Mouse (Mus musculus) testis, adult 10 weeks (tissue): ENCODE measurements around the gene Hdhd3. TPM values are rescaled to one million over a fixed set of nuclear protein-coding genes. Genes with fewer than 3 reads are reported as not detected.

ENCODE experiments used
- polyA plus RNA-seq: library from polyadenylated mRNA; stranded (reverse); fragments of 350-450 nt; fragmentation: Illumina TruSeq; extraction: RNeasy Lipid Tissue Mini Kit (QIAGEN cat#74804); gene quantifications from one replicate; pipeline ENCODE4 v1.2.3, GENCODE M21; 2014; ENCODE audit warnings: low read depth, low replicate concordance

The Hdhd3 gene
- not detected for polyA plus RNA-seq

DNA sequence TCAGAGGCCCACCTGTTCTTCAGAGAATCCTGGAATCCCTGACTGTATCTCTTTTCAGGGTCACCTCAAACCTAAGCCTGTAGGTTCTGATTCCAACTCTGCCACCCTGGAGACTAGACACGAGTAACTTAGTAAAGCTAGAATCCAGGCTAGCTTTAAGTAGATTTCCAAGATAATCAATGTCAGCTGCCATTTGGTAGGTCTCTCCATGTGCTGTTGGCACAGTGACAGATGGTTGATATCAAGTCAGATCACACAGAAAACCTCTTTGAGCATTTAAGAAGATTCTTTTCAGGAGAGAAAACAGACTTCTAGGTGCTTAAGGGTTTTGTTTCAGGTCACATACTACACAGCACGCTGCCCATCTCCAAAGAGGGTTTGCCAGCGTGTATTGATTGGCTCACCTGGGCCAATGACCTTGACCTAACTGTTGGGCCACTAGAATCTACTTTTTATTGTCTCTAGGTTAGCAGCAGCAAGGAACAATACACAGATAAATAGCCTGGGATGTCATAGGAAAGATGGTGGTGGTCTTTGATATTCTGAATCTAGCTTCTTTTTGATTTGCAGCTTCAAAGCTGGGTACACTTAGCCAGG lies at the start of gene Hdhd3:
TSS of gene Hdhd3 (minus strand) at position 94 of the 597 bp plus-strand sequence.

GRCm38 (mm10) chr4:62524651-62525488 lies 21.6 kb upstream of the Hdhd3 start, which contains the start of the genes Pole3 and 4933430I17Rik:
Gene Pole3, minus strand, starts transcription at chr4:62525068.
Gene 4933430I17Rik, plus strand, starts transcription at chr4:62525369.

GRCm38 (mm10) chr4:62519849-62520233 lies 16.6 kb upstream of the Hdhd3 start, which contains the start of gene Alad:
Gene Alad, minus strand, starts transcription at chr4:62519918.

DNA sequence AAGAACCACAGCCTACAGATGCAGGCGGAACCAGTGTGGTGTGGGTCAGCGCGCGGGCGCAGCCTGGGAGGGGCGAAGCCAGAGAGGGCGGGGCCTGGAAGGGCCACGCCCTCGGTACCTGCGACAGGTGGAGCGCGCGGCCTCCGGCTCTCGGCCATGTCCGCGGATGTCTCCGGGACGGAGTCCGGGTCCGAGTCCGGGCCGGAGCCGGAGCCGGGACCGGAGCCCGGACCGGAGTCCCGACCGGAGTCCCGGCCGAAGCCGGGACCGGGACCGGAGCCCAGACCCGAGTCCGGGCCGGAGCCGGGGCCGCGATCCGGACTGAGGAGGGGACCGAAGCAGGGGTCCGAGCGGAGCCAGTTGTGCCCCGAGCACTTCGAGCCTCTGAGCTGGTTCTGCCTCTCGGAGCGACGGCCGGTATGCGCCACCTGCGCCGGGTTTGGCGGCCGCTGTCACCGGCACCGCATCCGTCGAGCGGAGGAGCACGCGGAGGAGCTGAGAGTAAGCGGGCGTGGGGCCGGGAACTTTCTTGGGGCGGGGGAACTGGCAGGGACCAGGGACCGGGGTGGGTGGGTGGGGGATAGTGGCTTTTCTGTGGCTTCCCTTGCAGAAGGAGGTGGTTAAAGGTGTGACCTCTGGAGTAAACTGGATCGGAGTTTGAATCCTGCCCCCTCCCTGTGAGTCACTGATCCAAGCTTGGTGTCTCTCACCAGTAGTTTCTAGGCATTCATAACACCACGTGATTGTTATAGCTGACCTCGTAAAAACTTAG lies 23.1 kb downstream of the Hdhd3 start, which contains the start of gene Bspry:
TSS of gene Bspry (plus strand) at position 117 of the 772 bp plus-strand sequence.

DNA sequence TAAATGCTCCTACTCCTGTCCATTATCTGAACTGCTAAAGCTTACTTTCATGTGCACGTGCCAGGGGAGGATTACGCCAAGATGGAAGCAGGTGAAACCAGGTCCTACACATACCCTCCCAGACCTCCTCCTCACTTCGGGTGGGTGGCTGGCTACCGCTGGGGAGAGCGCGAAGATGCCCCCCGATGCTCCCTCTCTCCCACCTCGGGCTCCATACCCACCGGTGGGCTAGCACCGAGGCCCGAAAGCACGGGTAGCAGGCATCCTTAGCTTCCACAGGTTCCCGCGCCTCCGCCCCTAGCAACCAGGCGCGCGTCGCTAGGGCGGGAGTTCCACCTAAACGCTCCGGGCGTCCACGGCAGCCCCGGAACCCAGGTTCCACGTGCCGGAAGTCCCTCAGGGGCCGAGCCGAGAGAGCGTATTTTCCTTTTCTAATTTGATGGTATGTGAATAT lies 32.6 kb downstream of the Hdhd3 start, which contains the start of gene Wdr31:
TSS of gene Wdr31 (minus strand) at position 299 of the 454 bp plus-strand sequence.

Other genes with a start within 250 kb of the Hdhd3 start
- gene Slc31a2, start 240.9 kb downstream of the Hdhd3 start, polyA plus RNA-seq, result 8.0 TPM
- 6.6 TPM for gene Fkbp15, start 142.9 kb downstream of the Hdhd3 start, polyA plus RNA-seq
- 49.0 TPM for gene Slc31a1, start 142.7 kb downstream of the Hdhd3 start, polyA plus RNA-seq
- gene Cdc26, start 94.8 kb downstream of the Hdhd3 start, polyA plus RNA-seq, result 28.3 TPM
- gene Prpf4, start 94.7 kb downstream of the Hdhd3 start, polyA plus RNA-seq, result 8.1 TPM
- not detected for gene Rnf183, start 68.2 kb downstream of the Hdhd3 start, polyA plus RNA-seq
- 124 TPM for gene Wdr31, start 32.6 kb downstream of the Hdhd3 start, polyA plus RNA-seq
- gene Bspry, start 23.4 kb downstream of the Hdhd3 start, polyA plus RNA-seq, result 29.7 TPM
- gene Alad, start 16.5 kb upstream of the Hdhd3 start, polyA plus RNA-seq, result 0.73 TPM
- 101 TPM for gene Pole3, start 21.6 kb upstream of the Hdhd3 start, polyA plus RNA-seq
- gene 4933430I17Rik, start 21.9 kb upstream of the Hdhd3 start, polyA plus RNA-seq, result 26.4 TPM
- gene Rgs3, start 56.4 kb upstream of the Hdhd3 start, polyA plus RNA-seq, result 6.0 TPM